Mouse (Mus musculus) intestine, embryonic 16.5 days (tissue): Measurements from ENCODE around the gene Dlg2. TPM values are rescaled to one million over a fixed set of nuclear protein-coding genes. Genes with fewer than 3 reads are reported as not detected.

Source experiments
- ATAC-seq: fragments of 200-750 bp; cut with Nextera tagmentation; 2 replicates; pipeline ENCODE4 v1.8.0; 2017; ENCODE audit warnings: moderate TSS enrichment, moderate library complexity
- H3K27ac ChIP-seq: fragments of 300-500 bp; sonication (generic); 2 replicates; pipeline ENCODE4 v1.5.1; 2014; ENCODE audit warnings: mild to moderate bottlenecking, low read length
- H3K27me3 ChIP-seq: fragments of 300-500 bp; sonication (generic); replicated peaks from 2 replicates; pipeline ENCODE4 v1.6.1; 2014; ENCODE audit warnings: low read length, control low read depth, mixed read lengths; ENCODE audit not compliant: control insufficient read depth, insufficient read depth
- H3K36me3 ChIP-seq: fragments of 300-500 bp; sonication (generic); 2 replicates; pipeline ENCODE4 v1.6.1; 2014; ENCODE audit warnings: low read length, control low read depth; ENCODE audit not compliant: control insufficient read depth, insufficient read depth
- H3K4me1 ChIP-seq: fragments of 300-500 bp; sonication (generic); 2 replicates; pipeline ENCODE4 v1.6.1; 2014; ENCODE audit warnings: low read length, control low read depth, mixed read lengths; ENCODE audit not compliant: control insufficient read depth, insufficient read depth
- H3K4me2 ChIP-seq: fragments of 300-500 bp; sonication (generic); 2 replicates; pipeline ENCODE4 v1.6.1; 2014; ENCODE audit warnings: low read depth, low read length, control low read depth
- H3K4me3 ChIP-seq: fragments of 300-500 bp; sonication (generic); 2 replicates; pipeline ENCODE4 v1.5.1; 2014; ENCODE audit warnings: mild to moderate bottlenecking, low read length
- H3K9ac ChIP-seq: fragments of 300-500 bp; sonication (generic); 2 replicates; pipeline ENCODE4 v1.6.1; 2014; ENCODE audit warnings: low read depth, low read length
- H3K9me3 ChIP-seq: fragments of 300-500 bp; sonication (generic); 2 replicates; pipeline ENCODE4 v1.6.1; 2016; ENCODE audit warnings: low read length, control low read depth; ENCODE audit not compliant: control insufficient read depth
- WGBS: fragments of 180-500 bp; shearing (Covaris S2); extraction: QIAGEN DNeasy Blood & Tissue Kit; methylation state at CpG from one replicate; pipeline ENCODE4 v1.1.7; 2014; 5-methylcytosine and 5-hydroxymethylcytosine counted together
- polyA plus RNA-seq: library from polyadenylated mRNA; unstranded; fragments of >200 nt; fragmentation: Nextera tagmentation; extraction: Ambion mirVana; gene quantifications from 2 replicates; pipeline ENCODE4 v1.2.1, GENCODE M21; 2015

The Dlg2 gene
- polyA plus RNA-seq, 1 experiment from 2014 or later, result 3.9 TPM

DNA sequence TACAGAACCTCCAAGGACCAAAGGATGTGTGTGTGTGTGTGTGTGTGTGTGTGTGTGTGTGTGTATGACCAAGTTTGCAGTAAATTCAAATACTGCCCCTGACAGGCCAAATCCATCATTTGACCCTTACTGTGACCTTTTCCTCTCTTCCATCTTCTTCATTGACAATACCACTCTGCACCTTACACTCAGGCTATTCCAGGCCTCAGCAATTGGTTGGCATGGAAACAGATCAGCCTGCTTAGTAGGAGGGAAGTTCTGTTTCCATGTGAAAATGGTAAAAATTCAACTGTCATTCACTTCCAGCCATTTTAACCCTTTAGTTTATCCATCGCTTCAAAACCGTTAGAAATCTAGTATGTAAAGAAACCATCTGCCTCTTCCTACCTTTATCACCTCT, 1831.2 kb downstream of the Dlg2 start:
- no peak for ATAC-seq
- WGBS, result 97% methylated on average over 2 of the region's 2 CpGs
- no peaks in the 10 kb centered on the region for H3K36me3 ChIP-seq

GRCm38 (mm10) chr7:92308168-92308567, 1831.7 kb downstream of the Dlg2 start:
- peak; percentile 55; the same call in 1 of the 2 replicates for ATAC-seq
- Histone ChIP-seq H3K27me3 (no peaks in the 10 kb centered on the region), H3K36me3 (no peaks in the 10 kb centered on the region), H3K4me2 (no peak overlapping the region), H3K27ac (no peak overlapping the region), H3K4me1 (no peaks in the 10 kb centered on the region), H3K4me3 (no peak overlapping the region), H3K9me3 (no peaks in the 10 kb centered on the region), H3K9ac (no peak overlapping the region)
- 68% methylated on average over 2 of the region's 2 CpGs for WGBS

More for the DNA sequence above, 1831.2 kb downstream of the Dlg2 start:
- H3K9ac ChIP-seq, result no peak overlapping the region
- no peaks in the 10 kb centered on the region for H3K4me1 ChIP-seq
- H3K27me3 ChIP-seq, result no peaks in the 10 kb centered on the region
- H3K9me3 ChIP-seq, result no peaks in the 10 kb centered on the region
- H3K27ac ChIP-seq, result no peak overlapping the region
- no peak overlapping the region for H3K4me3 ChIP-seq
- no peak overlapping the region for H3K4me2 ChIP-seq

DNA sequence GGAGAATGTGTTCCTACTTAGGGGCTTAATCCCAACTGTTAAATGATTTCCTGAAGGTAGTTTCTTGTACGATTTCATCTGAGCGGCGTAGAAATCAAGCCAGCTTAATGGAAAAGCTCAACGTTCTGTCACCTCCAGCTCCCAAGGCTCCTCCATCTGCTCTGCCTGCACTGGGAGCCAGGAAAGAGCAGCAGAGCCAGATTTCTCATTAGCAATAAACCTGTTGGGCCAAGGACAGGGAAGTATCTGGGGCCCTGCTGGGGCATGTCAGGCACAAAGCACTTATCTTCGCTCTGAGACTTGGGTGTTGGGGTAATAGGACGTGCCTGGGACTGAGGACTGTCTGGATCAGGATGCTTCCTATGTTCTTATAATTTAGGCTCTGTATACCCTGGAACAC, 1839.9 kb downstream of the Dlg2 start:
- H3K9me3 ChIP-seq, result no peaks in the 10 kb centered on the region
- 78% methylated on average over 6 of the region's 6 CpGs for WGBS
- no peak overlapping the region for H3K4me3 ChIP-seq
- H3K36me3 ChIP-seq, result no peaks in the 10 kb centered on the region
- H3K4me2 ChIP-seq, result no peak overlapping the region
- H3K9ac ChIP-seq, result no peak overlapping the region
- H3K27me3 ChIP-seq, result no peaks in the 10 kb centered on the region
- peak; percentile 56 for ATAC-seq
- H3K27ac ChIP-seq, result no peak overlapping the region
- no peaks in the 10 kb centered on the region for H3K4me1 ChIP-seq

DNA sequence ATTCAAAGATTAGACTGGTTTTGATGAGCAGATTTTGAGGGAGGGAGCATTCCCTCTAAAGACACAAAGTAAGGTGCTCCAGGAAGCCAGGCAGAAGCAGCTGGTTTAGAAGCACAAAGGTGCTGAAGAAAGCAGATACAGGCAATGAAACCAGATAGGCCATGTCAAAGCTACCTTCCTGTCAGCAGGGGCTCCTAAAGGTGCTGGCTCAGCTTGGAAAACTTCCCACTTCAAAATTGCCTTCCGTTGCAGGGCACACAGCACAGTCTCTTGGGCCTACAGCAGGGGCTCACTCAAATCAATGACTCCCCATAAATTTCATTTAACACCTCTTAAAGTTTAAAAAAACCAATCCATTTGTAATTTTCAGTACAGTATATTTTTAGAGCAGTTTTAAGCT, 1843.0 kb downstream of the Dlg2 start:
- no peaks in the 10 kb centered on the region for H3K27me3 ChIP-seq
- no peaks in the 10 kb centered on the region for H3K36me3 ChIP-seq
- H3K4me3 ChIP-seq, result no peak overlapping the region
- no peak overlapping the region for H3K27ac ChIP-seq
- no peak overlapping the region for H3K9ac ChIP-seq
- H3K4me2 ChIP-seq, result no peak overlapping the region
- no peak for ATAC-seq
- H3K4me1 ChIP-seq, result no peaks in the 10 kb centered on the region
- no peaks in the 10 kb centered on the region for H3K9me3 ChIP-seq
- WGBS, result 83% methylated on average over 1 of the region's 1 CpGs

GRCm38 (mm10) chr7:92320181-92320580, 1843.7 kb downstream of the Dlg2 start:
- no peak for ATAC-seq
- Histone ChIP-seq H3K36me3 (no peaks in the 10 kb centered on the region), H3K27me3 (no peaks in the 10 kb centered on the region), H3K4me3 (no peak overlapping the region), H3K9me3 (no peaks in the 10 kb centered on the region), H3K9ac (no peak overlapping the region), H3K27ac (no peak overlapping the region), H3K4me2 (no peak overlapping the region), H3K4me1 (no peaks in the 10 kb centered on the region)

DNA sequence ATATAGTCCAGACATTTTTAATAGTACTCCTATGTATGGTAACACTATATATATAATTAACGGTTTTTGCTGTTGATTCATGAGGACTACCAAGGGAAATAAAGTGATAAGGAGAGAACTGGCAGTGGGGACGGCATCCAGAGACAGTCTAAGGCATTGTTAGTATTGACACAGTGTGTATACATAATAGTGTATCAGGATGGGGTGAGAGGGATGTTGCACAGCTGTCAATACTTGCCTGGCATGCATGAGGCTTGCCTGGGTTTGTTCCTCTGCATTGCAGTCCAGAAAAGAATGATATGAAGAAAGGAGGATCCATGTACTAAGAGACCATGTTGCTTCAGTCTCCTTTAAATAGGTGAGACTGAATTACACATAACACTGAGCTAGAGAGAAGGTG, 1845.3 kb downstream of the Dlg2 start:
- Histone ChIP-seq H3K27ac (no peak overlapping the region), H3K9ac (no peak overlapping the region), H3K4me2 (no peak overlapping the region), H3K4me1 (no peaks in the 10 kb centered on the region), H3K27me3 (no peaks in the 10 kb centered on the region), H3K36me3 (no peaks in the 10 kb centered on the region), H3K4me3 (no peak overlapping the region), H3K9me3 (no peaks in the 10 kb centered on the region)
- ATAC-seq, result no peak
- WGBS, result 75% methylated on average over 2 of the region's 2 CpGs

- H3K27ac ChIP-seq, result no peak overlapping the region
- no peak for ATAC-seq
- 58% methylated on average over 13 of the region's 13 CpGs for WGBS
Measured at GRCm38 (mm10) chr7:92322342-92323069, 1846.0 kb downstream of the Dlg2 start.

GRCm38 (mm10) chr7:92323710-92324109, 1847.2 kb downstream of the Dlg2 start:
- H3K9ac ChIP-seq, result no peak overlapping the region
- ATAC-seq, result peak; percentile 53; the same call in 1 of the 2 replicates
- no peaks in the 10 kb centered on the region for H3K9me3 ChIP-seq
- H3K27me3 ChIP-seq, result no peaks in the 10 kb centered on the region
- no peaks in the 10 kb centered on the region for H3K36me3 ChIP-seq
- H3K4me2 ChIP-seq, result no peak overlapping the region
- H3K27ac ChIP-seq, result no peak overlapping the region
- H3K4me3 ChIP-seq, result no peak overlapping the region
- 52% methylated on average over 4 of the region's 4 CpGs for WGBS
- H3K4me1 ChIP-seq, result no peaks in the 10 kb centered on the region

More at GRCm38 (mm10) chr7:92322342-92323069, 1846.0 kb downstream of the Dlg2 start:
- H3K4me2 ChIP-seq, result no peak overlapping the region
- H3K4me1 ChIP-seq, result no peaks in the 10 kb centered on the region
- H3K27me3 ChIP-seq, result no peaks in the 10 kb centered on the region
- no peak overlapping the region for H3K4me3 ChIP-seq
- H3K9me3 ChIP-seq, result no peaks in the 10 kb centered on the region
- H3K36me3 ChIP-seq, result no peaks in the 10 kb centered on the region
- H3K9ac ChIP-seq, result no peak overlapping the region

GRCm38 (mm10) chr7:92327343-92327896, 1850.9 kb downstream of the Dlg2 start:
- Histone ChIP-seq H3K27ac (no peak overlapping the region), H3K9ac (no peak overlapping the region), H3K9me3 (no peaks in the 10 kb centered on the region), H3K27me3 (no peaks in the 10 kb centered on the region), H3K4me2 (no peak overlapping the region), H3K4me1 (no peaks in the 10 kb centered on the region), H3K36me3 (no peaks in the 10 kb centered on the region), H3K4me3 (no peak overlapping the region)
- 25% methylated on average over 2 of the region's 2 CpGs for WGBS
- no peak for ATAC-seq
